Mouse (Mus musculus) intestine, embryonic 15.5 days (tissue): ENCODE measurements at regions not wholly inside any gene's neighbourhood (a gene's known extent, or its start where the extent isn't known, plus 50 kb on each side); places are given as distances from the start of the nearest gene placed in this dataset.

Experiments used
- ATAC-seq: fragments of 200-750 bp; cut with Nextera tagmentation; 2 replicates; pipeline ENCODE4 v1.8.0; 2017; ENCODE audit warnings: moderate TSS enrichment, moderate library complexity
- H3K27ac ChIP-seq: fragments of 300-500 bp; sonication (generic); 2 replicates; pipeline ENCODE4 v1.5.1; 2015; ENCODE audit warnings: mild to moderate bottlenecking, inconsistent platforms
- H3K27me3 ChIP-seq: fragments of 300-500 bp; sonication (generic); replicated peaks from 2 replicates; pipeline ENCODE4 v1.6.1; 2015; ENCODE audit warnings: inconsistent platforms
- H3K36me3 ChIP-seq: fragments of 300-500 bp; sonication (generic); 2 replicates; pipeline ENCODE4 v1.6.1; 2015; ENCODE audit warnings: inconsistent platforms
- H3K4me1 ChIP-seq: fragments of 300-500 bp; sonication (generic); replicated peaks from 2 replicates; pipeline ENCODE4 v1.6.1; 2015; ENCODE audit warnings: inconsistent platforms
- H3K4me2 ChIP-seq: fragments of 300-500 bp; sonication (generic); replicated peaks from 2 replicates; pipeline ENCODE4 v1.6.1; 2015; ENCODE audit warnings: mild to moderate bottlenecking, inconsistent platforms
- H3K4me3 ChIP-seq: fragments of 300-500 bp; sonication (generic); replicated peaks from 2 replicates; pipeline ENCODE4 v1.5.1; 2015; ENCODE audit warnings: inconsistent platforms
- H3K9ac ChIP-seq: fragments of 300-500 bp; sonication (generic); 2 replicates; pipeline ENCODE4 v1.6.1; 2015; ENCODE audit warnings: inconsistent platforms
- H3K9me3 ChIP-seq: fragments of 300-500 bp; sonication (generic); 2 replicates; pipeline ENCODE4 v1.6.1; 2016; ENCODE audit warnings: inconsistent platforms
- WGBS: fragments of 180-500 bp; shearing (Covaris S2); methylation state at CpG from one replicate; pipeline ENCODE4 v1.1.7; 2015; 5-methylcytosine and 5-hydroxymethylcytosine counted together

- H3K9me3 ChIP-seq, result no peaks in the 10 kb centered on the region
- H3K36me3 ChIP-seq, result no peaks in the 10 kb centered on the region
- H3K4me1 ChIP-seq, result no peaks in the 10 kb centered on the region
- no peak overlapping the region for H3K27ac ChIP-seq
- H3K27me3 ChIP-seq, result no peaks in the 10 kb centered on the region
- no peak for ATAC-seq
- no peak overlapping the region for H3K4me2 ChIP-seq
- 72% methylated on average over 6 of the region's 6 CpGs for WGBS
- no peak overlapping the region for H3K9ac ChIP-seq
- H3K4me3 ChIP-seq, result no peak overlapping the region
These were observed 613.9 kb upstream of the 2610301B20Rik start for GRCm38 (mm10) chr4:10260351-10260750.

- ATAC-seq, result no peak
- Histone ChIP-seq H3K27me3 (no peaks in the 10 kb centered on the region), H3K4me2 (no peak overlapping the region), H3K4me1 (no peaks in the 10 kb centered on the region), H3K4me3 (no peak overlapping the region), H3K9me3 (no peaks in the 10 kb centered on the region), H3K36me3 (no peaks in the 10 kb centered on the region), H3K9ac (no peak overlapping the region), H3K27ac (no peak overlapping the region)
- 48% methylated on average over 2 of the region's 2 CpGs for WGBS
These were observed 608.4 kb upstream of the 2610301B20Rik start for GRCm38 (mm10) chr4:10265942-10266341.

- Histone ChIP-seq H3K4me2 (no peak overlapping the region), H3K4me3 (no peak overlapping the region), H3K9ac (no peak overlapping the region), H3K27me3 (no peaks in the 10 kb centered on the region), H3K36me3 (no peaks in the 10 kb centered on the region), H3K27ac (no peak overlapping the region), H3K9me3 (no peaks in the 10 kb centered on the region), H3K4me1 (no peaks in the 10 kb centered on the region)
- WGBS, result 35% methylated on average over 2 of the region's 2 CpGs
- no peak for ATAC-seq
These were observed 588.7 kb upstream of the 2610301B20Rik start for GRCm38 (mm10) chr4:10285562-10285961.

- Histone ChIP-seq H3K4me1 (no peaks in the 10 kb centered on the region), H3K27ac (no peak overlapping the region), H3K9me3 (no peaks in the 10 kb centered on the region), H3K36me3 (no peaks in the 10 kb centered on the region), H3K4me2 (no peak overlapping the region), H3K4me3 (no peak overlapping the region), H3K9ac (no peak overlapping the region), H3K27me3 (no peaks in the 10 kb centered on the region)
- ATAC-seq, result no peak
- 72% methylated on average over 3 of the region's 3 CpGs for WGBS
These were observed 584.0 kb upstream of the 2610301B20Rik start for GRCm38 (mm10) chr4:10290326-10290725.

GRCm38 (mm10) chr4:10295012-10295530 is 579.2 kb upstream of the 2610301B20Rik start:
- 82% methylated on average over 4 of the region's 4 CpGs for WGBS
- no peaks in the 10 kb centered on the region for H3K9me3 ChIP-seq

GRCm38 (mm10) chr4:10296220-10296619 is 578.1 kb upstream of the 2610301B20Rik start:
- Histone ChIP-seq H3K27me3 (no peaks in the 10 kb centered on the region), H3K36me3 (no peaks in the 10 kb centered on the region), H3K4me2 (no peak overlapping the region), H3K4me3 (no peak overlapping the region), H3K9ac (no peak overlapping the region), H3K27ac (no peak overlapping the region), H3K4me1 (no peaks in the 10 kb centered on the region), H3K9me3 (no peaks in the 10 kb centered on the region)
- no peak for ATAC-seq
- WGBS, result 93% methylated on average over 1 of the region's 1 CpGs

More at GRCm38 (mm10) chr4:10295012-10295530, 579.2 kb upstream of the 2610301B20Rik start:
- H3K27ac ChIP-seq, result no peak overlapping the region
- no peak for ATAC-seq
- H3K36me3 ChIP-seq, result no peaks in the 10 kb centered on the region
- H3K9ac ChIP-seq, result no peak overlapping the region
- no peak overlapping the region for H3K4me2 ChIP-seq
- no peaks in the 10 kb centered on the region for H3K4me1 ChIP-seq
- H3K27me3 ChIP-seq, result no peaks in the 10 kb centered on the region
- H3K4me3 ChIP-seq, result no peak overlapping the region

- Histone ChIP-seq H3K4me3 (no peak overlapping the region), H3K9ac (no peak overlapping the region), H3K27me3 (no peaks in the 10 kb centered on the region), H3K36me3 (no peaks in the 10 kb centered on the region), H3K9me3 (no peaks in the 10 kb centered on the region), H3K4me2 (no peak overlapping the region), H3K27ac (no peak overlapping the region), H3K4me1 (no peaks in the 10 kb centered on the region)
- ATAC-seq, result no peak
- WGBS, result 64% methylated on average over 5 of the region's 5 CpGs
These were observed 562.4 kb upstream of the 2610301B20Rik start for GRCm38 (mm10) chr4:10311886-10312285.

GRCm38 (mm10) chr4:10315144-10315543 is 559.2 kb upstream of the 2610301B20Rik start:
- 73% methylated on average over 4 of the region's 4 CpGs for WGBS
- no peak for ATAC-seq

GRCm38 (mm10) chr4:10315875-10316274 is 558.4 kb upstream of the 2610301B20Rik start:
- Histone ChIP-seq H3K9ac (no peak overlapping the region), H3K4me3 (no peak overlapping the region), H3K36me3 (no peaks in the 10 kb centered on the region), H3K9me3 (no peaks in the 10 kb centered on the region), H3K4me2 (no peak overlapping the region), H3K27me3 (no peaks in the 10 kb centered on the region), H3K27ac (no peak overlapping the region), H3K4me1 (no peaks in the 10 kb centered on the region)
- ATAC-seq, result no peak
- WGBS, result 41% methylated on average over 3 of the region's 3 CpGs

More at GRCm38 (mm10) chr4:10315144-10315543, 559.2 kb upstream of the 2610301B20Rik start:
- Histone ChIP-seq H3K4me2 (no peak overlapping the region), H3K27me3 (no peaks in the 10 kb centered on the region), H3K4me1 (no peaks in the 10 kb centered on the region), H3K9me3 (no peaks in the 10 kb centered on the region), H3K36me3 (no peaks in the 10 kb centered on the region), H3K27ac (no peak overlapping the region), H3K4me3 (no peak overlapping the region), H3K9ac (no peak overlapping the region)

- Histone ChIP-seq H3K9me3 (no peaks in the 10 kb centered on the region), H3K36me3 (no peaks in the 10 kb centered on the region), H3K4me1 (no peaks in the 10 kb centered on the region), H3K4me3 (no peak overlapping the region), H3K27ac (no peak overlapping the region), H3K4me2 (no peak overlapping the region), H3K9ac (no peak overlapping the region), H3K27me3 (no peaks in the 10 kb centered on the region)
- 69% methylated on average over 2 of the region's 2 CpGs for WGBS
- no peak for ATAC-seq
These were observed 530.2 kb upstream of the 2610301B20Rik start for GRCm38 (mm10) chr4:10344147-10344546.

- Histone ChIP-seq H3K27ac (no peak overlapping the region), H3K9ac (no peak overlapping the region), H3K4me1 (no peaks in the 10 kb centered on the region), H3K4me2 (no peak overlapping the region), H3K9me3 (no peaks in the 10 kb centered on the region), H3K36me3 (no peaks in the 10 kb centered on the region), H3K4me3 (no peak overlapping the region), H3K27me3 (no peaks in the 10 kb centered on the region)
- 82% methylated on average over 4 of the region's 4 CpGs for WGBS
- ATAC-seq, result no peak
These were observed 522.2 kb upstream of the 2610301B20Rik start for GRCm38 (mm10) chr4:10351876-10352627.

- ATAC-seq, result no peak
- H3K4me1 ChIP-seq, result no peaks in the 10 kb centered on the region
- no peak overlapping the region for H3K4me3 ChIP-seq
- no peak overlapping the region for H3K27ac ChIP-seq
- H3K27me3 ChIP-seq, result no peaks in the 10 kb centered on the region
- no peak overlapping the region for H3K9ac ChIP-seq
- no peaks in the 10 kb centered on the region for H3K9me3 ChIP-seq
- H3K36me3 ChIP-seq, result no peaks in the 10 kb centered on the region
- WGBS, result 79% methylated on average over 3 of the region's 3 CpGs
- no peak overlapping the region for H3K4me2 ChIP-seq
These were observed 516.7 kb upstream of the 2610301B20Rik start for GRCm38 (mm10) chr4:10357572-10357971.

- no peak overlapping the region for H3K27ac ChIP-seq
- H3K4me2 ChIP-seq, result no peak overlapping the region
- H3K4me3 ChIP-seq, result no peak overlapping the region
- no peak overlapping the region for H3K9ac ChIP-seq
- no peaks in the 10 kb centered on the region for H3K4me1 ChIP-seq
- no peaks in the 10 kb centered on the region for H3K27me3 ChIP-seq
- H3K9me3 ChIP-seq, result no peaks in the 10 kb centered on the region
- H3K36me3 ChIP-seq, result no peaks in the 10 kb centered on the region
- no peak for ATAC-seq
- 62% methylated on average over 2 of the region's 2 CpGs for WGBS
These were observed 484.5 kb upstream of the 2610301B20Rik start for GRCm38 (mm10) chr4:10389790-10390189.
